Comparison of ENCODE assay signal across 24 mouse cellular contexts in genomic region chr4:62740282-62741054, GRCm38 (mm10).
DNase-seq lines count a peak whose midpoint lies in the region; ATAC-seq and TF ChIP-seq lines count a peak whose summit lies in the region.
"Had no signal": no experiment of that assay in that cellular context is flagged by ENCODE, and none has a peak within 500 bp of the region (broad histone marks: within the 10 kb centered on the region; RNA-seq: fewer than 3 reads in every experiment).

No protein-coding gene starts in this region.

- ATAC-seq in hindbrain, postnatal 0 days: no peak
- ATAC-seq in CD4-positive, CD25-positive, alpha-beta regulatory T cell, adult 4 months: peak; percentile 81
- ATAC-seq: intestine, embryonic 16.5 days; lung, postnatal 0 days had no signal

- no peak for TF ChIP-seq CTCF in hindbrain, postnatal 0 days (IDR thresholded peaks at IDR 0.05; ENCODE audit: low read depth)

- H3K4me2 ChIP-seq in hindbrain, postnatal 0 days (ENCODE audit: low read depth, low read length): no peak overlapping the region
- H3K4me2 ChIP-seq: heart, embryonic 13.5 days; hindbrain, embryonic 14.5 days; kidney, embryonic 15.5 days; limb, embryonic 15.5 days; liver, embryonic 15.5 days had no signal

- no peak for DNase-seq in hindbrain, embryonic 10.5 days (ENCODE audit: low spot score)
- no peak for DNase-seq in hindbrain, postnatal 0 days (ENCODE audit: low spot score)
- peak; percentile 23 for DNase-seq in CD4-positive helper T cell, adult 2 months (ENCODE audit: low read depth, low spot score)
- DNase-seq in embryonic facial prominence, embryonic 10.5 days (ENCODE audit: low spot score): no peak
- DNase-seq in layer of hippocampus, postnatal 10 days (ENCODE audit: low spot score in 2 of 2): no peak
- DNase-seq in T-cell, adult 2 months (ENCODE audit: low spot score): no peak
- DNase-seq: adrenal gland, postnatal 25 days; cerebellum, adult 11 months; cerebellum, adult 9-11 months; heart, postnatal 36 days; kidney, postnatal 36 days; thymus, adult 2 months; thymus, postnatal 4 days had no signal

- H3K4me3 ChIP-seq in hindbrain, embryonic 10.5 days: no peak overlapping the region
- H3K4me3 ChIP-seq in hindbrain, postnatal 0 days (ENCODE audit: low read length): no peak overlapping the region
- H3K4me3 ChIP-seq in embryonic facial prominence, embryonic 10.5 days: no peak overlapping the region
- H3K4me3 ChIP-seq: heart, embryonic 13.5 days; kidney, embryonic 15.5 days; limb, embryonic 15.5 days; liver, embryonic 15.5 days had no signal

- no peaks in the 10 kb centered on the region for H3K9me3 ChIP-seq in hindbrain, embryonic 10.5 days
- H3K9me3 ChIP-seq in hindbrain, postnatal 0 days (ENCODE audit: low read length): no peaks in the 10 kb centered on the region
- H3K9me3 ChIP-seq in embryonic facial prominence, embryonic 10.5 days: no peaks in the 10 kb centered on the region
- H3K9me3 ChIP-seq: heart, embryonic 13.5 days; kidney, embryonic 15.5 days; limb, embryonic 15.5 days; liver, embryonic 15.5 days had no signal

- H3K4me1 ChIP-seq in hindbrain, embryonic 10.5 days (replicated peaks): peaks cover 69% of the 10 kb centered on the region
- peaks cover 17% of the 10 kb centered on the region for H3K4me1 ChIP-seq in hindbrain, postnatal 0 days (ENCODE audit: insufficient read depth, low read length)
- H3K4me1 ChIP-seq in embryonic facial prominence, embryonic 10.5 days: peaks cover 77% of the 10 kb centered on the region

- H3K9ac ChIP-seq in hindbrain, postnatal 0 days (replicated peaks; ENCODE audit: low read length): no peak overlapping the region
- H3K9ac ChIP-seq: heart, embryonic 13.5 days; hindbrain, embryonic 14.5 days; kidney, embryonic 15.5 days; limb, embryonic 15.5 days; liver, embryonic 15.5 days had no signal

- no peaks in the 10 kb centered on the region for H3K36me3 ChIP-seq in hindbrain, embryonic 10.5 days
- H3K36me3 ChIP-seq in hindbrain, postnatal 0 days (ENCODE audit: insufficient read depth, low read length): no peaks in the 10 kb centered on the region
- H3K36me3 ChIP-seq in embryonic facial prominence, embryonic 10.5 days (replicated peaks): no peaks in the 10 kb centered on the region
- H3K36me3 ChIP-seq: G1E; heart, embryonic 13.5 days; kidney, embryonic 15.5 days; limb, embryonic 15.5 days; liver, embryonic 15.5 days had no signal

- no peaks in the 10 kb centered on the region for H3K27me3 ChIP-seq in hindbrain, embryonic 10.5 days (ENCODE audit: insufficient read depth, poor library complexity, severe bottlenecking)
- no peaks in the 10 kb centered on the region for H3K27me3 ChIP-seq in hindbrain, postnatal 0 days (ENCODE audit: insufficient read depth, low read length)
- no peaks in the 10 kb centered on the region for H3K27me3 ChIP-seq in embryonic facial prominence, embryonic 10.5 days (replicated peaks; ENCODE audit: low read depth, poor library complexity, severe bottlenecking)
- H3K27me3 ChIP-seq: heart, embryonic 13.5 days; kidney, embryonic 15.5 days; limb, embryonic 15.5 days; liver, embryonic 15.5 days had no signal

- H3K27ac ChIP-seq in hindbrain, embryonic 10.5 days: peak overlapping the region; percentile 88
- H3K27ac ChIP-seq in hindbrain, postnatal 0 days: no peak overlapping the region
- H3K27ac ChIP-seq in embryonic facial prominence, embryonic 10.5 days (replicated peaks): peak overlapping the region; percentile 85; the same call in 1 of the 2 replicates
- H3K27ac ChIP-seq: hindbrain, embryonic 14.5 days; limb, embryonic 15.5 days; liver, embryonic 15.5 days; macrophage; stomach, postnatal 0 days had no signal

- 91% methylated on average over 6 of the region's 6 CpGs for WGBS in hindbrain, embryonic 10.5 days
- WGBS in hindbrain, postnatal 0 days: 86% methylated on average over 6 of the region's 6 CpGs
- 88% methylated on average over 6 of the region's 6 CpGs for WGBS in embryonic facial prominence, embryonic 10.5 days
